Mouse (Mus musculus): ENCODE data around the gene Atp6ap2. TPM values are rescaled to one million over a fixed set of nuclear protein-coding genes. Genes with fewer than 3 reads are reported as not detected.

Atp6ap2 gene
- 117 TPM for polyA plus RNA-seq (2017; shearing (Covaris generic))

GRCm38 (mm10) chrX:12587192-12587957, at the start of gene Atp6ap2:
TSS of gene Atp6ap2 (plus strand) at chrX:12587801.

Other genes starting within 250 kb of the Atp6ap2 start
- 44.8 TPM for gene 1810030O07Rik, start 85.9 kb downstream of the Atp6ap2 start, polyA plus RNA-seq (2017; shearing (Covaris generic))
- gene Med14, start 174.3 kb downstream of the Atp6ap2 start, polyA plus RNA-seq (2017; shearing (Covaris generic)), result 89.5 TPM

Data from effector memory CD4-positive, alpha-beta T cell, adult 5 months (primary cell).